Mouse (Mus musculus) liver, embryonic 12.5 days (tissue): ENCODE results near the gene Nckap5l. TPM values are rescaled to one million over a fixed set of nuclear protein-coding genes. Genes with fewer than 3 reads are reported as not detected.
"Not testable (repeated sequence)": the region's sequence is repeated elsewhere in the genome, so short reads cannot be mapped to it uniquely, and the experiment has no call there.

Experiments used
- ATAC-seq: fragments of 200-750 bp; cut with Nextera tagmentation; 2 replicates; pipeline ENCODE4 v1.8.0; 2017; ENCODE audit warnings: moderate number of reproducible peaks, mild to moderate bottlenecking, moderate library complexity
- H3K27ac ChIP-seq: fragments of 300-500 bp; sonication (generic); 2 replicates; pipeline ENCODE4 v1.5.1; 2016; ENCODE audit warnings: mild to moderate bottlenecking
- H3K27me3 ChIP-seq: fragments of 300-500 bp; sonication (generic); replicated peaks from 2 replicates; pipeline ENCODE4 v1.6.1; 2016; ENCODE audit warnings: mild to moderate bottlenecking, moderate library complexity
- H3K36me3 ChIP-seq: fragments of 300-500 bp; sonication (generic); 2 replicates; pipeline ENCODE4 v1.6.1; 2016; ENCODE audit warnings: mild to moderate bottlenecking, moderate library complexity
- H3K4me1 ChIP-seq: fragments of 300-500 bp; sonication (generic); 2 replicates; pipeline ENCODE4 v1.6.1; 2016
- H3K4me2 ChIP-seq: fragments of 300-500 bp; sonication (generic); 2 replicates; pipeline ENCODE4 v1.6.1; 2016; ENCODE audit warnings: mild to moderate bottlenecking, moderate library complexity
- H3K4me3 ChIP-seq: fragments of 300-500 bp; sonication (generic); 2 replicates; pipeline ENCODE4 v1.5.1; 2016; ENCODE audit warnings: mild to moderate bottlenecking, moderate library complexity
- H3K9ac ChIP-seq: fragments of 300-500 bp; sonication (generic); 2 replicates; pipeline ENCODE4 v1.6.1; 2016; ENCODE audit warnings: mild to moderate bottlenecking, moderate library complexity
- H3K9me3 ChIP-seq: fragments of 300-500 bp; sonication (generic); replicated peaks from 2 replicates; pipeline ENCODE4 v1.6.1; 2016; ENCODE audit warnings: mild to moderate bottlenecking, moderate library complexity
- WGBS: fragments of 180-500 bp; shearing (Covaris S2); methylation state at CpG from one replicate; pipeline ENCODE4 v1.1.7; 2016; ENCODE audit not compliant: insufficient replicate concordance; 5-methylcytosine and 5-hydroxymethylcytosine counted together
- polyA plus RNA-seq: library from polyadenylated mRNA; unstranded; fragments of >200 nt; fragmentation: Nextera tagmentation; extraction: Ambion mirVana; gene quantifications from 2 replicates; pipeline ENCODE4 v1.2.1, GENCODE M21; 2016

Nckap5l gene
- polyA plus RNA-seq, 1 experiment from 2014 or later, result 2.3 TPM

GRCm38 (mm10) chr15:99456963-99457605 lies 464 bp downstream of the Nckap5l start:
- Histone ChIP-seq H3K9ac (peak overlapping the region; percentile 67), H3K4me2 (peak overlapping the region; percentile 96), H3K9me3 (no peaks in the 10 kb centered on the region), H3K27ac (peak overlapping the region; percentile 46), H3K36me3 (0 out of 2 replicates have a peak, but pooled peaks cover 4% of the 10 kb centered on the region), H3K4me1 (peaks cover 36% of the 10 kb centered on the region), H3K4me3 (peak overlapping the region; percentile 71), H3K27me3 (peaks cover 21% of the 10 kb centered on the region)
- peak; percentile 41 for ATAC-seq
- under 1% methylated on average over 43 of the region's 43 CpGs for WGBS

GRCm38 (mm10) chr15:99456338-99456962 lies 1.1 kb downstream of the Nckap5l start:
- Histone ChIP-seq H3K36me3 (no peaks in the 10 kb centered on the region), H3K4me1 (peaks cover 39% of the 10 kb centered on the region), H3K9ac (peak overlapping the region; percentile 67), H3K4me3 (peak overlapping the region; percentile 71), H3K9me3 (no peaks in the 10 kb centered on the region), H3K27ac (peak overlapping the region; percentile 46), H3K4me2 (peak overlapping the region; percentile 96), H3K27me3 (peaks cover 21% of the 10 kb centered on the region)
- 21% methylated on average over 7 of the region's 7 CpGs for WGBS
- ATAC-seq, result no peak

GRCm38 (mm10) chr15:99455415-99455814 lies 2.1 kb downstream of the Nckap5l start:
- H3K27me3 ChIP-seq, result peaks cover 21% of the 10 kb centered on the region

GRCm38 (mm10) chr15:99454585-99455279 lies 2.8 kb downstream of the Nckap5l start:
- H3K4me3 ChIP-seq, result no peak overlapping the region
- WGBS, result 71% methylated on average over 7 of the region's 7 CpGs
- H3K27ac ChIP-seq, result no peak overlapping the region
- ATAC-seq, result no peak
- H3K9ac ChIP-seq, result no peak overlapping the region
- H3K27me3 ChIP-seq, result peaks cover 21% of the 10 kb centered on the region
- H3K9me3 ChIP-seq, result no peaks in the 10 kb centered on the region
- no peak overlapping the region for H3K4me2 ChIP-seq
- H3K36me3 ChIP-seq, result no peaks in the 10 kb centered on the region
- H3K4me1 ChIP-seq, result peaks cover 57% of the 10 kb centered on the region

More at GRCm38 (mm10) chr15:99455415-99455814, 2.1 kb downstream of the Nckap5l start:
- no peak for ATAC-seq
- H3K9ac ChIP-seq, result no peak overlapping the region
- H3K4me3 ChIP-seq, result no peak overlapping the region
- no peak overlapping the region for H3K4me2 ChIP-seq
- H3K9me3 ChIP-seq, result no peaks in the 10 kb centered on the region
- peaks cover 50% of the 10 kb centered on the region for H3K4me1 ChIP-seq
- H3K27ac ChIP-seq, result no peak overlapping the region
- H3K36me3 ChIP-seq, result no peaks in the 10 kb centered on the region
- WGBS, result 79% methylated on average over 3 of the region's 3 CpGs

- Histone ChIP-seq H3K27ac (no peak overlapping the region), H3K36me3 (no peaks in the 10 kb centered on the region), H3K27me3 (peaks cover 21% of the 10 kb centered on the region), H3K4me1 (peaks cover 64% of the 10 kb centered on the region), H3K9me3 (no peaks in the 10 kb centered on the region), H3K9ac (no peak overlapping the region), H3K4me3 (no peak overlapping the region), H3K4me2 (no peak overlapping the region)
- 65% methylated on average over 11 of the region's 11 CpGs for WGBS
- ATAC-seq, result no peak
Measured at GRCm38 (mm10) chr15:99453153-99453900, 4.2 kb downstream of the Nckap5l start.

GRCm38 (mm10) chr15:99449751-99450280 lies 7.7 kb downstream of the Nckap5l start:
- Histone ChIP-seq H3K4me3 (no peak overlapping the region), H3K9me3 (no peaks in the 10 kb centered on the region), H3K27ac (0 out of 2 replicates have a peak overlapping the region, but pooled peaks have one; percentile 8), H3K36me3 (no peaks in the 10 kb centered on the region), H3K4me2 (peak overlapping the region; percentile 44), H3K9ac (peak overlapping the region; percentile 19; the same call in 1 of the 2 replicates), H3K4me1 (peaks cover 37% of the 10 kb centered on the region), H3K27me3 (no peaks in the 10 kb centered on the region)
- ATAC-seq, result peak; percentile 75
- WGBS, result 18% methylated on average over 8 of the region's 8 CpGs

GRCm38 (mm10) chr15:99449131-99449750 lies 8.3 kb downstream of the Nckap5l start:
- Histone ChIP-seq H3K9me3 (no peaks in the 10 kb centered on the region), H3K4me3 (no peak overlapping the region), H3K9ac (peak overlapping the region; percentile 19; the same call in 1 of the 2 replicates), H3K27ac (0 out of 2 replicates have a peak overlapping the region, but pooled peaks have one; percentile 8), H3K4me1 (peaks cover 37% of the 10 kb centered on the region), H3K4me2 (peak overlapping the region; percentile 44), H3K27me3 (no peaks in the 10 kb centered on the region), H3K36me3 (no peaks in the 10 kb centered on the region)
- peak; percentile 42 for ATAC-seq
- WGBS, result 23% methylated on average over 9 of the region's 9 CpGs

GRCm38 (mm10) chr15:99446136-99446535 lies 11.4 kb downstream of the Nckap5l start:
- peaks cover 40% of the 10 kb centered on the region for H3K4me1 ChIP-seq
- not testable (repeated sequence) for H3K9me3 ChIP-seq, H3K27me3 ChIP-seq, H3K27ac ChIP-seq, H3K9ac ChIP-seq, H3K4me2 ChIP-seq, H3K36me3 ChIP-seq, H3K4me3 ChIP-seq, ATAC-seq
- 81% methylated on average over 10 of the region's 10 CpGs for WGBS

- no peak overlapping the region for H3K27ac ChIP-seq
- H3K4me2 ChIP-seq, result no peak overlapping the region
- no peaks in the 10 kb centered on the region for H3K27me3 ChIP-seq
- peaks cover 40% of the 10 kb centered on the region for H3K4me1 ChIP-seq
- 67% methylated on average over 6 of the region's 6 CpGs for WGBS
- ATAC-seq, result no peak
- H3K9ac ChIP-seq, result no peak overlapping the region
- no peaks in the 10 kb centered on the region for H3K9me3 ChIP-seq
- no peaks in the 10 kb centered on the region for H3K36me3 ChIP-seq
- H3K4me3 ChIP-seq, result no peak overlapping the region
Measured at GRCm38 (mm10) chr15:99445567-99445966, 12.0 kb downstream of the Nckap5l start.

- no peak overlapping the region for H3K9ac ChIP-seq
- no peak for ATAC-seq
- H3K36me3 ChIP-seq, result peaks cover 9% of the 10 kb centered on the region
- no peak overlapping the region for H3K4me3 ChIP-seq
- 67% methylated on average over 7 of the region's 7 CpGs for WGBS
- peaks cover 29% of the 10 kb centered on the region for H3K4me1 ChIP-seq
- H3K4me2 ChIP-seq, result no peak overlapping the region
- H3K9me3 ChIP-seq, result no peaks in the 10 kb centered on the region
- H3K27me3 ChIP-seq, result no peaks in the 10 kb centered on the region
- H3K27ac ChIP-seq, result no peak overlapping the region
Measured at GRCm38 (mm10) chr15:99442358-99442757, 15.2 kb downstream of the Nckap5l start.
